Mouse (Mus musculus) central nervous system, embryonic 18 days (tissue): ENCODE measurements around the gene Syngr3. TPM values are rescaled to one million over a fixed set of nuclear protein-coding genes. Genes with fewer than 3 reads are reported as not detected.

ENCODE experiments used
- polyA plus RNA-seq: library from polyadenylated mRNA; depleted of rRNA; stranded (reverse); fragments of >200 nt; gene quantifications from 2 replicates; pipeline ENCODE4 v1.2.3, GENCODE M21; 2012; rRNA removed

Syngr3 gene
- 153 and 170 TPM in 2 replicates for polyA plus RNA-seq

GRCm38 (mm10) chr17:24689251-24690081, at the start of gene Syngr3:
Gene Syngr3 (minus strand): TSS chr17:24689955.

GRCm38 (mm10) chr17:24736330-24737051, 46.7 kb upstream of the Syngr3 start, which contains the start of gene Msrb1:
Gene Msrb1 (plus strand): TSS chr17:24736642.

GRCm38 (mm10) chr17:24727618-24728017, 37.9 kb upstream of the Syngr3 start, which contains the start of gene Rpl3l:
Gene Rpl3l (plus strand): TSS chr17:24727820.

GRCm38 (mm10) chr17:24724184-24724583, 34.4 kb upstream of the Syngr3 start, which contains the start of gene Ndufb10:
Gene Ndufb10 (minus strand): TSS chr17:24724478.

GRCm38 (mm10) chr17:24717943-24718342, 28.2 kb upstream of the Syngr3 start, which contains the start of the genes Rnf151 and Rps2:
Gene Rnf151 (minus strand): TSS chr17:24718063.
Gene Rps2 (plus strand): TSS chr17:24718116.

GRCm38 (mm10) chr17:24706982-24707800, 17.4 kb upstream of the Syngr3 start, which contains the start of gene Tbl3:
Gene Tbl3 (minus strand): TSS chr17:24707660.

GRCm38 (mm10) chr17:24696011-24696697, 6.4 kb upstream of the Syngr3 start, which contains the start of the genes Gfer and Noxo1:
Gene Gfer (minus strand): TSS chr17:24696156.
Gene Noxo1 (plus strand): TSS chr17:24696234.

GRCm38 (mm10) chr17:24669545-24670245, 20.1 kb downstream of the Syngr3 start, which contains the start of gene Zfp598:
Gene Zfp598 (plus strand): TSS chr17:24669687.

GRCm38 (mm10) chr17:24658017-24658758, 31.6 kb downstream of the Syngr3 start, which contains the start of gene Npw:
Gene Npw (minus strand): TSS chr17:24658457.

GRCm38 (mm10) chr17:24650070-24650616, 39.6 kb downstream of the Syngr3 start, which contains the start of gene Slc9a3r2:
Gene Slc9a3r2 (minus strand): TSS chr17:24650327.

Other genes with a start within 250 kb of the Syngr3 start
- gene Dnase1l2, start 246.8 kb downstream of the Syngr3 start, polyA plus RNA-seq: 31.0 and 36.4 TPM in 2 replicates
- gene E4f1, start 219.6 kb downstream of the Syngr3 start, polyA plus RNA-seq: 80.4 and 89.3 TPM in 2 replicates
- gene Pgp, start 219.6 kb downstream of the Syngr3 start, polyA plus RNA-seq: 51.9 and 56.2 TPM in 2 replicates
- 0.67 and 1.4 TPM in 2 replicates for gene Bricd5, start 216.1 kb downstream of the Syngr3 start, polyA plus RNA-seq
- gene Mlst8, start 210.9 kb downstream of the Syngr3 start, polyA plus RNA-seq: 40.6 TPM in 2 replicates
- gene Caskin1, start 201.4 kb downstream of the Syngr3 start, polyA plus RNA-seq: 109 and 125 TPM in 2 replicates
- 317 and 344 TPM in 2 replicates for gene Traf7, start 162.0 kb downstream of the Syngr3 start, polyA plus RNA-seq
- gene Rab26, start 155.7 kb downstream of the Syngr3 start, polyA plus RNA-seq: 14.9 and 17.8 TPM in 2 replicates
- gene Pkd1, start 140.1 kb downstream of the Syngr3 start, polyA plus RNA-seq: 72.1 and 73.5 TPM in 2 replicates
- 152 and 155 TPM in 2 replicates for gene Tsc2, start 57.3 kb downstream of the Syngr3 start, polyA plus RNA-seq
- 13.9 and 14.3 TPM in 2 replicates for gene Nthl1, start 57.3 kb downstream of the Syngr3 start, polyA plus RNA-seq
- 48.9 and 51.1 TPM in 2 replicates for gene Slc9a3r2, start 39.6 kb downstream of the Syngr3 start, polyA plus RNA-seq
- gene Npw, start 31.5 kb downstream of the Syngr3 start, polyA plus RNA-seq: 0.31 and 0.40 TPM in 2 replicates
- gene Zfp598, start 20.3 kb downstream of the Syngr3 start, polyA plus RNA-seq: 73.8 and 74.1 TPM in 2 replicates
- 28.7 and 30.4 TPM in 2 replicates for gene Gfer, start 6.2 kb upstream of the Syngr3 start, polyA plus RNA-seq
- gene Noxo1, start 6.3 kb upstream of the Syngr3 start, polyA plus RNA-seq: 7.4 and 8.2 TPM in 2 replicates
- 63.2 and 66.6 TPM in 2 replicates for gene Tbl3, start 17.7 kb upstream of the Syngr3 start, polyA plus RNA-seq
- 0.28 TPM in 2 replicates for gene Rnf151, start 28.1 kb upstream of the Syngr3 start, polyA plus RNA-seq
- 1,636 and 1,660 TPM in 2 replicates for gene Rps2, start 28.2 kb upstream of the Syngr3 start, polyA plus RNA-seq
- 265 and 272 TPM in 2 replicates for gene Ndufb10, start 34.5 kb upstream of the Syngr3 start, polyA plus RNA-seq
- gene Rpl3l, start 37.9 kb upstream of the Syngr3 start, polyA plus RNA-seq: 0.08 and 0.35 TPM in 2 replicates
- gene Msrb1, start 46.7 kb upstream of the Syngr3 start, polyA plus RNA-seq: 36.6 and 37.8 TPM in 2 replicates
- gene Hs3st6, start 63.0 kb upstream of the Syngr3 start, polyA plus RNA-seq: 0.18 and 0.32 TPM in 2 replicates
- gene Meiob, start 114.3 kb upstream of the Syngr3 start, polyA plus RNA-seq: not detected in 2 replicates
- 53.3 and 54.8 TPM in 2 replicates for gene Hagh, start 150.2 kb upstream of the Syngr3 start, polyA plus RNA-seq
- 17.5 and 18.2 TPM in 2 replicates for gene Fahd1, start 160.4 kb upstream of the Syngr3 start, polyA plus RNA-seq
- 0.04 TPM in 2 replicates for gene Igfals, start 176.0 kb upstream of the Syngr3 start, polyA plus RNA-seq
- gene Nubp2, start 196.4 kb upstream of the Syngr3 start, polyA plus RNA-seq: 24.0 and 25.9 TPM in 2 replicates
- gene Spsb3, start 196.7 kb upstream of the Syngr3 start, polyA plus RNA-seq: 86.4 and 94.7 TPM in 2 replicates
- 33.9 and 36.5 TPM in 2 replicates for gene Eme2, start 205.1 kb upstream of the Syngr3 start, polyA plus RNA-seq
- 97.2 and 101 TPM in 2 replicates for gene Mrps34, start 205.2 kb upstream of the Syngr3 start, polyA plus RNA-seq
- 78.7 and 90.5 TPM in 2 replicates for gene Nme3, start 206.5 kb upstream of the Syngr3 start, polyA plus RNA-seq
- gene Mapk8ip3, start 247.0 kb upstream of the Syngr3 start, polyA plus RNA-seq: 223 and 233 TPM in 2 replicates